Mouse (Mus musculus) forebrain, embryonic 10.5 days (tissue): Measurements from ENCODE around the gene Myo1h. TPM values are rescaled to one million over a fixed set of nuclear protein-coding genes. Genes with fewer than 3 reads are reported as not detected.

Source experiments
- DNase-seq: peaks from one replicate; pipeline ENCODE4 v3.0.0-alpha.2; 2017; ENCODE audit warnings: low spot score; ENCODE audit errors: extremely low spot score
- H3K27ac ChIP-seq: fragments of 300-500 bp; sonication (generic); 2 replicates; pipeline ENCODE4 v1.5.1; 2016; ENCODE audit warnings: mild to moderate bottlenecking
- H3K27me3 ChIP-seq: fragments of 300-500 bp; sonication (generic); 2 replicates; pipeline ENCODE4 v1.6.1; 2016; ENCODE audit warnings: mild to moderate bottlenecking; ENCODE audit not compliant: poor library complexity, severe bottlenecking
- H3K36me3 ChIP-seq: fragments of 300-500 bp; sonication (generic); replicated peaks from 2 replicates; pipeline ENCODE4 v1.6.1; 2016; ENCODE audit warnings: mild to moderate bottlenecking, moderate library complexity
- H3K4me1 ChIP-seq: fragments of 300-500 bp; sonication (generic); 2 replicates; pipeline ENCODE4 v1.6.1; 2016
- H3K4me3 ChIP-seq: fragments of 300-500 bp; sonication (generic); 2 replicates; pipeline ENCODE4 v1.5.1; 2016; ENCODE audit warnings: mild to moderate bottlenecking, moderate library complexity
- H3K9me3 ChIP-seq: fragments of 300-500 bp; sonication (generic); 2 replicates; pipeline ENCODE4 v1.6.1; 2016; ENCODE audit warnings: mild to moderate bottlenecking, moderate library complexity
- WGBS: fragments of 180-500 bp; shearing (Covaris S2); methylation state at CpG from one replicate; pipeline ENCODE4 v1.1.7; 2016; 5-methylcytosine and 5-hydroxymethylcytosine counted together
- polyA plus RNA-seq: library from polyadenylated mRNA; unstranded; fragments of >200 nt; fragmentation: Nextera tagmentation; extraction: Ambion mirVana; gene quantifications from 2 replicates; pipeline ENCODE4 v1.2.1, GENCODE M21; 2016

The Myo1h gene
- polyA plus RNA-seq, 1 experiment from 2014 or later: 0.82 TPM

DNA sequence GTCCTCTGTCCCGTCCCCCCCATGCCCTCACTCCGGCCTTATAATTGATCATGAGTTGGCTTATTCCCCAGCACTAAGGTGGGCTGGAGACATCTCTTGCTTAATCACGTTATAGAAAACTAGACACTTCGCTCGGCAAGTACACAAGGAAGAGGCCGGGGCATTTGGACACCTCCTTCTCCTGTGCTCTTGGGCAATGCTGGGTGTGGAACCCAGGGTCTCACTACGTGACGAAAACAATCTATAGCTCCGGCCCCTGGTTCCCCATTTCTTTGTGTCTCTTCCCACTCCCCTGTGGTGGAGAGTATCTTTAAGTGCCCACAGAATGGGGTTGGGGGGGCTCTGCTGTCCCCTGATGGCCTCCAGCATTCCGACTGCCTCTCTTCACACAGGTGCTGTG lies 58.0 kb downstream of the Myo1h start:
- WGBS: 84% methylated on average over 10 of the region's 10 CpGs
- Histone ChIP-seq H3K4me3 (no peak overlapping the region), H3K4me1 (peaks cover 11% of the 10 kb centered on the region), H3K27ac (no peak overlapping the region), H3K27me3 (no peaks in the 10 kb centered on the region), H3K9me3 (no peaks in the 10 kb centered on the region), H3K36me3 (no peaks in the 10 kb centered on the region)
- no peak for DNase-seq

DNA sequence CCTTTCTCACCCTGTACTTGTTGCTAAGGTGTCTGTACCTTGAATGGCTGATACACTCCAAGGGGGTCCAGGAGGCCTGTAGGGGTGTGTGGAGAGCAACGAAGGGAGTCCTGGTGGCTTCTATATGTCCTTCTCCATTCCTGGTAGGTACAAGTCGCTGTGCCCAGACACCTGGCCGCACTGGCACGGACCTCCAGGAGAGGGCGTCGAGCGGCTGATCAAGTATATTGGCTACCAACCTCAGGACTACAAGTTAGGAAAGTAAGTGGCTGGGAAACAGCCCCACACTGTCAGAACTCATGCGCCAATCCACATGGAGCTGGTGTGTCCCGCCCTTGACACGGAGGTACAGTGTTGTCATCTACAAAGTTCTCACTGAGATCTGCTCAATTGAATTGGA lies 62.5 kb downstream of the Myo1h start:
- 63% methylated on average over 10 of the region's 10 CpGs for whole genome bisulfite sequencing
- Histone ChIP-seq H3K4me3 (no peak overlapping the region), H3K4me1 (peaks cover 13% of the 10 kb centered on the region), H3K27me3 (no peaks in the 10 kb centered on the region), H3K27ac (no peak overlapping the region), H3K9me3 (no peaks in the 10 kb centered on the region), H3K36me3 (no peaks in the 10 kb centered on the region)
- no peak for DNase-seq

DNA sequence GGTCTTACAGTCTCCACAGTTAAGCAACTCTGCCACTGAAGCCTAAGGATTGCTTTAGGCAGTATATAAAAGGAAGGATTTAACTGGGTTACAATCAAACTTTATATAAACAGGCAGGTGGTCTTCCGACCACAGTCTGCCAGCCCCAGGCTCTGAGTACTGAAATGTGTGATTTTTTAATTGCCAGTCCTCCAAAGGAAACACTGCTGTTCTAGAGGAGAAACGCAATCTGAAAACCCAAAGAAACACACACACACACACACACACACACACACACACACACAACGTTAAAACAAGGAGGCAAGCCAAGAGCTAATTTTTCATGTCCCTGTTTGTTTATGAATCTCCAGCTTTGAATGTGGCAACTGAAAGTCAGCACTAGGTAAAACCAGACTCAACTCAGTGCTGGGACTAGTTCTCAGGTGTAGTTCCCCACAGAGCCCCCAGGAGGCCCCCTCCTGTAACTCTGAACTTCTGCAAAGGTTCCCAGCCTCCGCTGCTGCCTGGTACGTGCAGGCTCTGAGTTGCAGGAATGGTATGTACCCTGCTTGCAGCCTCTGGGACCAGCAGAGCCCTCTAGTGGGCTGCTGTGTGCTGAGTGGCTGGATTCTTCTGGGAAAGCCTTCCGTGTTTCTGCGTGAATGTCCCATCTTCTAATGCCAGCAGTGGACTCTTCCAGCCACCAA lies 67.4 kb downstream of the Myo1h start:
- no peaks in the 10 kb centered on the region for H3K27me3 ChIP-seq
- 31% methylated on average over 7 of the region's 7 CpGs for WGBS
- H3K36me3 ChIP-seq: peaks cover 25% of the 10 kb centered on the region
- H3K4me1 ChIP-seq: peaks cover 25% of the 10 kb centered on the region
- H3K9me3 ChIP-seq: no peaks in the 10 kb centered on the region
- peak overlapping the region; percentile 13 for H3K27ac ChIP-seq
- no peak overlapping the region for H3K4me3 ChIP-seq
- peak; percentile 65 for DNase-seq

DNA sequence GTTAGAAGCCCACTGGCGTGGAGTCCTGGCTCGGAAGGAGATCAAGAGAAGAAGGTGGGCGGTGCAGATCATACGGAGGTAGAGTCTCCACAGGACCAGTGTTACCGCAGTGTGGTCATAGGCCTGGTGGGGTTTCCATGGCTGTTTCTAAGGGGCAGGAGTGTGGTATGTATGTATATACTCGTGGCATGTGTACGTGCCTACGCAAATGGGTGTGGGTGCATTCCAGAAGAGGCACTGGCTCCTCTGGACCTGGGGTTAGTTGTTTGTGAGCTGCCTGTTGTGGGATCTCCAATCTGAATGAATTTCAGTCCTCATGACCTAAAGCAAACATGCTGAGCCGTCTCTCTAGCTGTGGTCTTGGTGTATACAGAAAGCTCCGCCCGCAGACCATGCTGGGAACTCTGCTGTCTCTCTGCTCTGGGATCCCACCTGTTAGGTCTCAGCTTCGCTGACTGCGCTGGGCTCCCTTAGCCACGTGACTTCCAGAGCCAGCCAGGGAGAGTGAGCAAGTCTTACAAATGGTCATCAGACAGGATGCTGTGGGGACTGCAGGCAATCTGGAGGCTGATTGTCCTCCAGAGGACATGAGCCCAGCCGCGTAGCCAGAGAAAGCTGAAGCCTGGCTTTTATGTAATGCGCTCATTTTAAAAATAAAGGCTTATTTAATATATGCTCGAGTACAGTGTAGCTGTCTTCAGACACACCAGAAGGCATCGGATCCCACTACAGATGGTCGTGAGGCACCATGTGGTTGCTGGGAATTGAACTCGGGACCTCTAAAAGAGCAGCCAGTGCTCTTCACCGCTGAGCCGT lies 68.2 kb downstream of the Myo1h start:
- no peak overlapping the region for H3K4me3 ChIP-seq
- peaks cover 32% of the 10 kb centered on the region for H3K36me3 ChIP-seq
- no peaks in the 10 kb centered on the region for H3K27me3 ChIP-seq
- peak overlapping the region; percentile 13; the same call in 1 of the 2 replicates for H3K27ac ChIP-seq
- 62% methylated on average over 23 of the region's 23 CpGs for WGBS
- no peaks in the 10 kb centered on the region for H3K9me3 ChIP-seq
- H3K4me1 ChIP-seq: peaks cover 25% of the 10 kb centered on the region
- DNase-seq: peak; percentile 24

DNA sequence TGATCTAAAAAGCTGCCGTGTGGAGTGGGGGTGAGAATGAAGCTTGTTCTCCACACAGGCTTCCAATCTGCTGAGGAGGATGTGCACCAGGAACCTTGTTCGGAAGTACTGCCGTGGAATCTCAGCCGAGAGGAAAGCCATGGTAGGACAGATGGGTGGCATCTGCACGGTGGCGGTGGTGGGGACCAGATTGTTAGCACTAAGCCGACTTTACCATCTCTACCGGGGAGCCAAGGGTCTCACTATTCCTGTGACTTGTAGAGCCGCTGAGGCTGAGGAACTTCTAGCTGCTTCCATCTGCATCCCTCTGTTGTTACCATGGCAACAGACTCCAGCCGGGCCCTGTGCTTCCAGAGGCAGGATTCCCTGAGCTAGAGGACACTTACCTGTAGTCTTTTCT lies 69.9 kb downstream of the Myo1h start:
- Histone ChIP-seq H3K27me3 (no peaks in the 10 kb centered on the region), H3K27ac (no peak overlapping the region), H3K9me3 (no peaks in the 10 kb centered on the region), H3K36me3 (peaks cover 49% of the 10 kb centered on the region), H3K4me3 (no peak overlapping the region), H3K4me1 (peaks cover 25% of the 10 kb centered on the region)
- 74% methylated on average over 10 of the region's 10 CpGs for WGBS
- no peak for DNase-seq

DNA sequence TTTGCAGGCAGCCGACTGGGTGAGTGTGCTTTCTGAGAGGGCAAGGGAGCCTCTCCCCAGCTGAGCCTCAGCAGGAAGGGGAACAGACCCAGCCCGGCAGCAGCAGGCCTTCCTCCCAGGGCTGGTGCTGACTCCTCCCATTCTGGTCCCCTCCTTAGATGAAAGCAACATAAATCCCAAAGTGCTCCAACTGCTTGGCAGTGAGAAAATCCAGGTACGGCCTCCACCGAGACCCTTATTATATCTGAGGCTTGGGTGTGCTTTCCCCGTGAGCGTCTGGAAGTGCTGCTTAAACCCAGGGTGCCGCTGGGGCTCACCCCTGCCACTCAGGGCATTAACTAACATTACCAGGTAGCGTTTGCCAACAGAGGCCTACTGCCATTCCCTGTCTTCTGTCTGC lies 70.6 kb downstream of the Myo1h start:
- H3K27ac ChIP-seq: no peak overlapping the region
- WGBS: 74% methylated on average over 8 of the region's 8 CpGs
- DNase-seq: no peak

DNA sequence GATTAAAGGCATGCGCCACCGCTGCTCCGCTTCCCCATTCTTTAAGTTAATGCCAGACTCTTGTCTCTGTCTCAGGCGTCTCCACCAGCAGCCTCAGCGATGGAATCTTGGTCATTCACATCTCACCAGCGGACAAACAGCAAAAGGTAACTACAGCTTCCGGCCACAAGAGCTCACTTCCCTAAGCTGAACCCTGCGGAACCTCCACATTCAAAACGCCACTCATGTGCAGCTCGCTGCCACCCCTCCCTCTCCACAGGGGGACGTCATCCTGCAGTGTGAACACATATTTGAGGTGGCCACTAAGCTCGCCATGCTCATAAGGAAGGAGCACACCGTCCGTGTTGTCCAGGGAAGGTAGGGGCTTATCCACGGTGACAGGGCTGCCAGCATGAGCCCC lies 72.0 kb downstream of the Myo1h start:
- no peak overlapping the region for H3K27ac ChIP-seq
- H3K4me1 ChIP-seq: peaks cover 25% of the 10 kb centered on the region
- no peaks in the 10 kb centered on the region for H3K9me3 ChIP-seq
- H3K36me3 ChIP-seq: peaks cover 71% of the 10 kb centered on the region
- H3K27me3 ChIP-seq: no peaks in the 10 kb centered on the region
- WGBS: 88% methylated on average over 15 of the region's 15 CpGs
- no peak overlapping the region for H3K4me3 ChIP-seq
- no peak for DNase-seq

More for the DNA sequence above, 70.6 kb downstream of the Myo1h start:
- H3K4me3 ChIP-seq: no peak overlapping the region
- H3K27me3 ChIP-seq: no peaks in the 10 kb centered on the region
- H3K4me1 ChIP-seq: peaks cover 25% of the 10 kb centered on the region
- no peaks in the 10 kb centered on the region for H3K9me3 ChIP-seq
- peaks cover 57% of the 10 kb centered on the region for H3K36me3 ChIP-seq

DNA sequence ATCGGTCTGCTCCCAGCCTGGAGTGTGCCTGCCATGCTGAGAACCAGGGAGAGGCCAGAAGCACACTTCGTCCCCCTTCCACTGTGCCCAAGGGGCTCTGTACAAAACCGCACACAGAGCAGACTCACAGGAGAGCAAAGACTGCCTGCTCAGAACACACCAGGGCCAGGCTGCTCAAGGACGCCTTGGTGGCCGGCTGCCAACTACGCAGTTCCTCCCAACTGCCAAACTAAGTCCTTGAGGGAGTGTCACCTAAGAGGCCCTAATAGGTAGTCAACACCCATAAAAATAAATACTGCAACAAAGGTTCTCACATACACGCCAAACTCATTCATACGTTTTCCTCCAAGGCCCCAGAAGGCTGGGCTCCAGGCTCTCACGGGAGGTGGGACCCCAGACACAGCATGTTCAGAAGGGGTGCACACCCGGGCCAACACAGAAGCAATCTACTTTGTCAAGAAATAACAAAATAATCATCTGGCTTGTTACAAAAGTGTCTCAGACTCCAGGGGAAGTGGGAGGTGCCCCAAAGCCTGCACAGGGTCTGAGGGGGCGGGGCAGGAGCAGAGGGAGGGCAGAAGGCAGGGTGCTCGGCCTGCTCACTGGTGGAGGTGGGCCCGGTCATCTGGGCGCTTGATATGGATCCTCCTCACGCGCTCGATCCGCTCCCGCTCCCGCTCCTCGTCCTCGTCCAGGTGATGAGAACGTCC lies 76.2 kb downstream of the Myo1h start:
- WGBS: 92% methylated on average over 23 of the region's 23 CpGs
- no peak for DNase-seq
- peaks cover 100% of the 10 kb centered on the region for H3K36me3 ChIP-seq
- H3K27me3 ChIP-seq: no peaks in the 10 kb centered on the region
- peaks cover 8% of the 10 kb centered on the region for H3K4me1 ChIP-seq
- no peak overlapping the region for H3K4me3 ChIP-seq
- H3K9me3 ChIP-seq: no peaks in the 10 kb centered on the region
- no peak overlapping the region for H3K27ac ChIP-seq

DNA sequence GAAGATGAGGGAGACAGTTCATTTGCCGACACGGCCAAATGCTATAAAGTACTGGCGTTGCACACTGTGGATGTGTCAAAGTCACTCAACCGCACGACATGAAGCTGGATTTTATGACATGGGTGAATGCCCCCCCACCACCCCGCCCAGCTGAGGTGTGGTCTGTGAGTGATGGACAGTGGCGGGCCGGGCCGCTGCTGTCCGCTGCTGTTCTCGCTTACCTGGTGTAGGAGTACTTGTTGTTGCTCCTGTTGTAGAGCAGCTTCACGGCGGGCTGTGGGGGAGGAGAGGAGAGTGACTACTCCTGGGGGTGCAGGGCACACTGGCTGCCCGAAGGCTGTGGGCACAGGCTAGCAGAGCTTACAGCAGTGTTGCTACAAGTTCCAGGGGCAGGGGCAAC lies 79.2 kb downstream of the Myo1h start:
- H3K4me1 ChIP-seq: peaks cover 37% of the 10 kb centered on the region
- no peak for DNase-seq
- H3K4me3 ChIP-seq: no peak overlapping the region
- peaks cover 100% of the 10 kb centered on the region for H3K36me3 ChIP-seq
- H3K27ac ChIP-seq: no peak overlapping the region
- WGBS: 93% methylated on average over 12 of the region's 14 CpGs
- H3K9me3 ChIP-seq: no peaks in the 10 kb centered on the region
- H3K27me3 ChIP-seq: no peaks in the 10 kb centered on the region

DNA sequence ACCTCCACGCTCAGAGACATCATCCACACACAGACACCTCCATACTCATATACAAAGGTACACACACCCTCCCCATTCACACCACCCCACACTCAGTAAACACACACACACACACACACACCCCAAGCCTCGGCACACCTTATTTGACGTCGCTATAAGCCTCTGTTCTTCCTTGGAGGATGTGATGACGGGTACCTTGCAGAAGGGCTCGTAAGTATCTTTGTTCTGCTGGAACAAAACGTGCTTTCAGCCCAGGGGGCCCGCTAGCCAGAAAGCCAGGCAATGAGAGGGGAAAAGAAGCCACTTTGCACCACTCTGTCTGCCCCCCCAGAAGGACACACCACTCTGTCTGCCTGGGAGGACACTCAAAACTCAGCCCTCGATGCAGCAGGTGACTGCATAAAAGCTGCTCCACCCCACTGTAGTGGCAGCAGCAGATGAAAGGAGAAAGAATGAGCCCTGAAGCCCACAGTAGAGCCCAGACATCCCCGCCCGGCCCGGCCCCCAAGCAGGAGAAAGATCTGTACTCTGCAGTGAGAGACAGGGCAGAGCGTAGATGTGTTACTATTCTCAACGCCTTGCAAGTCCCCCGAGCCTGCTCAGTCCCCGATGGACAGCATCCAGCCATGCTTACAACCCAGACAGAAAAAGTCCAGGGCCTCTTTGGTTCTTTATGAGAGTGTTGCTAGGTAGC lies 80.0 kb downstream of the Myo1h start:
- no peak overlapping the region for H3K4me3 ChIP-seq
- H3K36me3 ChIP-seq: peaks cover 100% of the 10 kb centered on the region
- H3K9me3 ChIP-seq: no peaks in the 10 kb centered on the region
- H3K27ac ChIP-seq: no peak overlapping the region
- H3K27me3 ChIP-seq: no peaks in the 10 kb centered on the region
- 94% methylated on average over 16 of the region's 16 CpGs for WGBS
- DNase-seq: no peak
- peaks cover 46% of the 10 kb centered on the region for H3K4me1 ChIP-seq

DNA sequence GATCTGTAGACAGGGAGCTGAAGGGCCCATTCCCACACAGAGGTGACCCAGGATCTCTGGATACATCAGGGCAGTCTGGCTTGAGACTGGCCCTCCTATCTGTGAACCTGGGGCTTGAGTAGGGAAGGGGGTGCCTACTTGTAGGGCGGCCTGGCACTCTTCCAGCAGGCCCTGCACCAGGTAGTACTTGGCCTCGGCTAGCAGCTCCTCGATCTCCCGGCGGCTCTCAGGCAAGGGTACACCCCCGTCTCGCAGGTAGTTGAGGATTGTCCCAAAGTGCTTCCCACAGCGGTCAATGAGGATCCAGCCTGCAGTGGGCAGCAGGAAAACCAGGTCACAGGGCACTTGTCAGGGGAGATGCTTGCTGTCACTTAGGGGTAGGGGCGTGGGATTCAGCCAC lies 81.0 kb downstream of the Myo1h start:
- Histone ChIP-seq H3K4me3 (no peak overlapping the region), H3K27me3 (no peaks in the 10 kb centered on the region), H3K4me1 (peaks cover 51% of the 10 kb centered on the region), H3K36me3 (peaks cover 100% of the 10 kb centered on the region), H3K9me3 (no peaks in the 10 kb centered on the region), H3K27ac (peak overlapping the region; percentile 45)
- WGBS: 88% methylated on average over 9 of the region's 9 CpGs
- no peak for DNase-seq

DNA sequence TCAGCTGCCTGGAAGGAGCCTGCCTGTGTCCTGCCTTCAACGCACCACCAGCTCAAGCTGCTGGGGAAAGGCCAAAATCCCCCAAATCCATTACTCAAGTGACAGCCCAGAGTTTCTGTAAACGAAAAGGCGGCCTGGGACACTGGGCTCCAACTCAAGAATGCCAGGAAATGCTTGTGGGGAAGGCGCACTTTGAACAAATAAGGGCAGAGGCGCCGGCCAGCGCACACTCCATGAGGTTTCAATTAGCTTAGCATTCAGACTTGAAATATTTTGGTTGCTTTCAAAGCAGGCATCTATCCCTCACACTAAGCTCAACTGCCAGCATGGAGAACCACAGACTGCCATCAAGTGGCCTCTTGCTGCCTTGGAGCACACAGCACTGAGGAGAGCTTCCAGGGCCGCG lies 81.4 kb downstream of the Myo1h start:
- 68% methylated on average over 9 of the region's 9 CpGs for WGBS
- H3K36me3 ChIP-seq: peaks cover 100% of the 10 kb centered on the region
- no peak overlapping the region for H3K4me3 ChIP-seq
- peak overlapping the region; percentile 65 for H3K27ac ChIP-seq
- H3K9me3 ChIP-seq: no peaks in the 10 kb centered on the region
- DNase-seq: no peak
- H3K4me1 ChIP-seq: peaks cover 51% of the 10 kb centered on the region
- no peaks in the 10 kb centered on the region for H3K27me3 ChIP-seq
